Mouse (Mus musculus): Measurements from ENCODE around the gene Josd2.

DNA sequence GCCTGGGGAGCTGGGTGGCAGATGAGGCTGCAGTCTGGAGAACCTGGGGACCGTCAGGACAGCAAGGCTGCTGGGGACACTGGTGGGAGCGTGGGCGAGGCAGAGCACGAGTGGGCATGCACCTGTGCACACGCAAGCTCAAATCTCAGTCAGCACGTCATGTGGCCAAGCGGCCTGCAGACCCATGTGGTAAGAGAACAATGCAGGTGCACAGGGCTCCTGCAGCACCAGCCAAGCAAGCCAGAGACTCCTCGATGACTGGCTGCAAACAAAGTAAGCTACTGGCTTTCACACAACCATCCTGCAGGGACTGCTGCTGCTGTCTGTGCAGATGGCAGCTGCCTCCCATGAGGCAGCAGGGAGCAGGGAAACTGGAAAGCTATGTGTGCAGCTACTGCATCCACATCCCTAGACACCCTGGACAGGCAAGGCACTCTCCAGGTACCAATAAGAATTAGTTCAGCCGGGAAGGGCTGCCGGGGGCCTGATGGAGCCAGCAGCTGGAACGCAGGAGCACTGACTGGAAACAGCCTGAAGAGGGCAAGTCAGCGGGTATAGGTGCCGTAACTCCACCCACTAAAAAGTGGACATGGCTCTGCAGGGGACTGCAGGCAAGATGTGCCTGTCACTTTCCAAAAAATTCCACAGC, 19.3 kb downstream of the Josd2 start:
- TF ChIP-seq CTCF (IDR thresholded peaks at IDR 0.05; ENCODE audit: low read depth, low read length) = no peak
- no peak for TF ChIP-seq GATA1 (IDR thresholded peaks at IDR 0.05; ENCODE audit: borderline replicate concordance, low read length)
- TF ChIP-seq TAL1 (conservative IDR thresholded peaks at IDR 0.05; ENCODE audit: low read depth, low read length) = no peak

Data from G1E (cell line).